Mouse (Mus musculus) ES-Bruce4 (cell line): ENCODE data around the gene Plpp2.

Experiments
- CTCF ChIP-seq: IDR thresholded peaks from one replicate; pipeline ENCODE4 v1.8.1; 2011; ENCODE audit warnings: low read depth, low read length
- EP300 ChIP-seq: IDR thresholded peaks from 2 replicates; pipeline ENCODE4 v1.6.1; 2011; ENCODE audit warnings: low read depth, low read length; ENCODE audit not compliant: insufficient read depth

DNA sequence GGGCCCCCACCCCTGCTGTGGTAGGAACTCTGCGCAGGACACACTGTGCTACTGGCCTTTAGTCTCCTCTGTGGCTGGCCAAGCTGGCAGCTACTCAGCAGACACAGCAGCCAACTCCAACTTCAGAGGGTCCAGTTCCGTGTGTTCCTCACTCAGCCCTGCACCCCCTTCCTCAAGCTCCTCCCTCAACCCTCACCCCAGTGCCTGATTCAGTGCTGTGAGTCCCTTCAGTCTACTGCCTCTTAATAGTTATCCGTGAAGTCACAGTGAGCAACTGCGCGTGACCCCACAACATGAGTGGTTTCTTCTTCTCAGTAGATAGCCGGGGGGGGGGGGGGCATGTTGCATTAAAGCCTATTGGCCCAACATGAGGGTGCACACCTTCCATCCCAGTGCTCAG is 40.0 kb upstream of the Plpp2 start:
- TF ChIP-seq EP300 (no peak), CTCF (no peak)
